Mouse (Mus musculus) liver (tissue): ENCODE results near the gene Pecam1.
A peak's percentile ranks its signal among the peaks of the same experiment; 100 is the strongest.

ENCODE experiments used
- DNase-seq: peaks from one replicate; pipeline ENCODE4 v3.0.0-alpha.2; 2020; ENCODE audit warnings: mixed read lengths

The Pecam1 gene

DNA sequence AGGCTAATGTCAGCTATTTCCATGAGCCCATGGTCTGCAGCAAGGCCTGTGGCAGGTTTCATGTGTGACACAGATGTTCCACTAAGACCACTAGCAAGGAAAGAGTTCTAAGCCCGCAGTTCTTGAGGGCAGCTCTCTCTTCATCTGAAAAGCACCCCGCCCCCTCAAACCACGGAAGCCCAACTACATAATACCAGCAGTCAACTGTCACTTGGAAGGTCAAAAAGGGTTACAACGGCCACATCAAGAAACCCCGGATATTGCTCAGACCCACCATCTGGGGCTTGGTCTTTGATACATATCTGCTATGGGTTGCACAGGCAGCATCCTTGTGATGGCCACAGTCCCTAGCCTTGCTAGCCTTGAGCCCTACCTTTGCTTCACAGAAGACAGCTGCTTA lies 62.1 kb downstream of the Pecam1 start:
- no peak for DNase-seq

DNA sequence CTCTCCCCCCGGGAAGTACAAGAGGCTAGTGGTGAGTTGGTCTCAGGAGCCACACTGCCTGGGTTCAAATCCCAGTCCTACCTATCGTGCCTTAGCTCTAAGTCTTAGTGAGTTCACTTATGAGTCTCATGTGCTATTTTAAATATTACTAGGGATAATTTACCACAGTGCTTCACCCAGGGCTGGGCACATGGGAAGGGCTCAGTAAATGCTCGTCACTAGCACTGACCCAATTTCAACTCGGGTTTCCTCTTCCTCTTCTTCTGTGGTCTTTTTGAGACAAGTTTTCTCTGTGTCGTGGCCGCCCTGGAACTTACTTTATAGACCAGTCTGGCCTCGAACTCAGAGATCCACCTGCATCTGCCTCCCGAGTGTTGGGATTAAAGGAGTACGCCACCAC lies 63.1 kb downstream of the Pecam1 start:
- no peak for DNase-seq

DNA sequence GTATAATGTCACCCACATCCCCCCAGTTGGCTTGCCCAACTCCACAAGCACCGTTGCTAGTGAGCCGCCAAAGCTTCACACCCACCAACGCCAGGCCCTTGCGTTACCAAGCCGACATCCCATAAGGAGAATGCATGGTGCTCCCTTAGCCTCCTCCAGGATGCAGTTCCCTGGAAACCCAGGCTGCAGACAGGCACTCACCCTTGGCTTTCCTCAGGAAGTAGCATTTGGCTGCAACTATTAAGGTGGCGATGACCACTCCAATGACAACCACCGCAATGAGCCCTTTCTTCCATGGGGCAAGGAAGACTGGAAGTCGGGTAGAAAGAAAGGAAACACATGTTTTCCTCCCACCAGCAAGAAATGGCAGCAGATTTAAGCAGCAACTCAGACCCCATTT lies 66.4 kb downstream of the Pecam1 start:
- no peak for DNase-seq

DNA sequence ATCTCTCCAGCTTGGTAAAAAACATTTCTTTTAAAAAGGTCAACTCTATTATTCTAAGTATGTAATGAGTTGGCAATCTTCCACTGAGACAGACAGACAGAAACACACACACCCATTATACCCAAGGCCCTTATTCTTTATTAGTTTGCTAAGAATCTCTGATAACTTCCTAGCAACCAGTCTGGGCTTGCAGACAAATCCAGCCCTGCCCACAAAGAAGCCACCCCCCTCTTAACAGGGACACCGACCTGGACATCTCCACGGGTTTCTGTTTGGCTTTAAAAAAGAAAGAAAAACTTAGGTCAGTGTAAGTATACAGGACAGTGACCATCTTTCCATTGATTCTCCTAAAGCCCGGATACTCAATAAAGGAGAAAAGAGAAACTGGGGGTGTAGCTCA lies 67.1 kb downstream of the Pecam1 start:
- DNase-seq, result no peak

DNA sequence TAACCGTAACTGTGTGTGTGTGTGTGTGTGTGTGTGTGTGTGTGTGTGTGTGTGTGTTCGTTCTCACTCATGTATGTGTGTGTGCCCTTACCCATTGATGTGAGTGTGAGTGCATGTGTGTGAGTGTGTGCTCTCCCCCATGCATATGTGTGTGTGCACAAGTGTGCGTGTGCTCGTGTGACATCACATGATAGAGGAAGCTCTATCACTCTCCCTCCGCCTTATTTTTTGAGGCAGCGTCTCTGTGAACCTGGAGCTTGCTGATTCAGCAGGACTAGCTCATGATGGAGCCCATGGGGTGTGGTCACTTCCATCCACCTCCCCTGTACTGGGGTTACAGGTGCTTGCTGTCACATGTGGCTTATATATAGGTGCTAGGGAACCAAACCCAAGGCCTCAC lies 69.3 kb downstream of the Pecam1 start:
- no peak for DNase-seq

DNA sequence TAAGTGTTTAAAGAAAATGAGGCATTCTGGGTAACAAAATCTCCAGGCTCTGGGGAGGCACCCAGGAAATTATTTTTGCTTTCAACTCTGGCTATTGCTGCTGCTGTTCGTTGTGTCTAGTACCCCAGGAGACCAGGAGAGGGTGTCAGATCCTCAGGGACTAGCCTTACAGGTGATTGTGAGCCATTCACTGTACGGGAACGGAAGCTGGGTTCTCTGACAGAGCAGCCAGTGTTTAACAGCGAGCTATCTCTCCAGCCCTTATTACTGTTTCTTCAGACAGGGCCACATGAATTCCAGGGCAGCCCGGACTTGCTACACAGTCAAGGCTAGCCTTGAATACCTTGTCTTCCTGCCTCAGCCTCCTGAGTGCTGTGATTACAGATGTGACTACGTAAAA lies 70.6 kb downstream of the Pecam1 start:
- DNase-seq, result no peak

DNA sequence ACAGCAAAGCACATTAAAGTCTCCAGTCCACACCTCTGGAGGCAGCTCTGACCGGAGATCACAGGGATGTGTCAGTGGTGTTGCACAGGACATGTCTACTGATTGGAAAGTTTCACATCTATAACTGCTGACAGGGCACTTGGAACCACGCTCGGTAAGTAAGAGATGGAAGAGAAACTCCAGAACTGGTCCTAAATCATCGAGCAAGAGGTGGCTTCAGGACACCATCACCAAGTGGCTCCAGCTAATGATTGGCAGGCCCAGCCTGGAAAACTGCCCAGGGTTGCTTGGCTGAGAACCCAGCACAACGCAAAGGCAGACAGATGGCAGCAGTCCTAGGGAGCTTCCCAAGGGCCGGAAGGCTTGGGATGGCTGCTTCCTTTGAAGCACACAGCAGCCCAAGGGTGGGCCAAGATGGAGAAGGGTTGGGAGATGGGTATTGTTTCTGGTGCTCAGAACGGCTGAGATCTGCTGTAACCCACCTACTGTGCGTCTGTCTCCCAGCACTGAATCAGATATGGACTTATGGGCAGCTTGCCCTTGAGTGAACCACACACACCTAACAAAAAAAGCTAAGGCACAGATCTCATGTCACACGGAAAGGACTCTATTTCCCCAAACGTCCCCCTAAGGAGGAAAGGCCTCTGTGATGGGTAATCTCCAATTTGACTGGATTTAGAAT lies 72.4 kb downstream of the Pecam1 start:
- DNase-seq, result no peak

DNA sequence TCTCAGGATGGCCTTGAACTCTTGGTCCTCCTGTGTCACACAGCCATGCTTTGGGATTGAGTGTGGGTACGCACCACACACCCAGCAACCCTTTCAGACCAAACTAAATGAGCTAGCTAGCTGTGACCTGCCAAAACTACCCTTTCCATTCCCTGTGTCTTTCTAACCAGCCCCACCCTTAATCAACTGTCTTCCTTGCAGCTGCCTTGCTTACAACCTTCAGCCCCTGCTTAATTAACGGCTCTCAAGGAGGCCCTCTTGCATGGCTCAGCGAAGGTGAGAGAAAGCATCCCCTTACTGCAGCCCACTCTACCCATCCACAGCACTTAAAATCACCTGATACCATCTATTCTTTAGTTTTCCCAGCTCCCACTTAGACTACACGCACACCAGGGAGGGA lies 73.1 kb downstream of the Pecam1 start:
- no peak for DNase-seq

DNA sequence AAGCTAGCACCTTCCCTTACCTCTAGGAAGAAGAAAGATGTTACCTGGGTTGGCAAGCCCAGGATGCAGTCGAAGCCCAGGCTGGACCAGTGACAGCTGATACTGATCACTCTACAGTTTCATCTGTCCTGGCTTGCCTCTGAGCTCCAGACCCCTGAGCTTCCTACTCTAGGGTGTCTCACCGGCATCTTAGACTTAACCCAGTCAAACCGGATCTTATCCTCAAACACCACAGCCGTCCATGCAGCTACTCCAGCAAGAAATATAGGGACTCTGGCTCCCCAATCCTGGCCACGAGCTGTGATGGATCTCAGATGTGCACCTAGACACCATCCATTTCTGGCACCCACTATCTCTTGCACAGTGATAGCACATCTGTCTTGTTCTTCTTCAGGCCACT lies 74.6 kb downstream of the Pecam1 start:
- DNase-seq, result no peak

DNA sequence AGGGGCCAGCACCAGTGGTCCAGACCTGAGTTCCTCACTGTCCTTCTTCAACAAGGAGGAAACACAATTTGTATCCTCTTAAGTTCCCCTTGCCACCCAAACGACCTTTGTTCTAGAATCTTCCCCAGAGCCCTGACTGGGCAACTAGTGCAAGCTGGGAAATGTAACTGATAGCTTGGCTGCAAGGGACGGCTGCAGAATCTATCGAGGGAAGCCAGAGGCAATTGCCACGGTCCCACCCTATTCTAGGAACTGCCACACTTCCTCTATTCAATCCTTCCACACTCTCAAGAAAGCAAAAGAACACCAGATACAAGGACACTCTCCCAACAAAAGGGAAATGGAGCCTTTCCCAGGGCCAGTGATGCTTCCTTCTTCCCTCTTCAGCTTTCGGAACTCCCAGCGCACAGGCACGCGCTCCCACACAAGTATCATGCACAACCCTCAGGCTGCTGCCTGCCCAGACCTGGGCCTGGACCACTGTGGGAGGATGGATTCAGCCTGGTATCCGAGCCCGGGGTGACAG lies 75.2 kb downstream of the Pecam1 start:
- peak; percentile 44 for DNase-seq

DNA sequence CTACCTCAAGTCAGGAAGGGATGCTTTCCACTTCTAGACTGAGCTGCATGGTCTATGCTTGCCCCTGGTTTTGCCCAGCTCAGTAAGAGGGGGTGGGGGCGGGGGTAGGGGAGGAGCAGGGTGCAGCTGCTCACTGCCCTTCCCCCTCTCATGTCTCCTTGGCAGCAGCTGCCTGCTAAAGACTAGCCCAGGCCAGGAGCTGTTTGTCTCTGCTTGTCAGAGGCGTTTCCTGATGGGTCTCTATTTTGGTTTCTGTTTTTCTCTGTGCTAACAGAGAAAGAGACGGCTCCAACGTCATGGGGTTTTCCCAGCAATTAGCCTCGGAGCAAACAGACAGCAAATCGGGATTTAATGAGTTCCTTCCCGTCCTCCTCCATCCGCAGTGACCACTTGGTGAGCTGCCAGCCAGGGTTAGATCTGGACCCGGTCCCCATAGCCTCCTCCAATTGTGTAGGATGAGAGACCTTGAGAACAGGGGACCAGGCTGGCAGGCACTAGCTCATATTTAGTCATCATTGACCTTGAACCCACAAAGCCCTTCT lies 75.7 kb downstream of the Pecam1 start:
- DNase-seq, result peak; percentile 62

DNA sequence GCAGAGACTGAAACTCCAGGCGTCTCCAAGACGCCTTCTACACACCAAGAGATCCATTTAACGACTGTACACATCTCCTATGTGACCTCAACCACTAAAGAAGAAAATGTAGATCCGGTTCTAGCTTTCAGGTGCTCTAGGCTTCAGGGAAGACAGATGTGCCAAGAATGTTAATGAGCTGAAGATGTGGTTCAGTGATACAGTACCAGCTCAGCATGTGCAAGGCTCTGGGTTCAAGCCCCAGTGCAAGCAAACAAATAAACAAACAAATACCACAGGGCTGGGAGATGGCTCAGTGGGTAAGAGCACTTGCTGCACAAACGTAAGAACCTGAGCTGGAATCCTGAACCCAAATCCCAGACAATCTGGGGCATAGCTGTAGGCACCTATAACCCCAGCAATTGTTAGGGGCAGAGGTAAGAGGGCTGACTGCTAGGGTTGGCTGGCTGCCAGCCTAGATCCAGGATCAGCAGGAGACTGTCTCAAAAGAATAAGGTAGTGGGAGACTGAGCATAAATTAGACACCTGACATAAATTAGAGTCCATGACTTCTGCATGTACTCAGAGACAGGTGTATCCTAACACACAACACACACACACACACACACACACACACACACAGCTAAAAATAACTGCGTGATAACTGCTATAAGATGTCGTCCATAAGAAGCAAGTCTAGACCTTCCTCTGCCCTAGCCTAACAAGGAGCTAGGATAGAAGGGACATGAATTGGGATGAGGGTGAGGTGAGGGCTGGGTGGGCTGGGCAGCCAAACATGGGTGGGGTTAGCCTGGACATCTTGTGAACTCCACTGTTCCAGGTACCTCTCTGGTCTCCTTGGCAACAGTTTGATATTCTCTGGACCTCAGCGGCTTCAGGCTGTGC lies 76.5 kb downstream of the Pecam1 start:
- DNase-seq, result no peak

DNA sequence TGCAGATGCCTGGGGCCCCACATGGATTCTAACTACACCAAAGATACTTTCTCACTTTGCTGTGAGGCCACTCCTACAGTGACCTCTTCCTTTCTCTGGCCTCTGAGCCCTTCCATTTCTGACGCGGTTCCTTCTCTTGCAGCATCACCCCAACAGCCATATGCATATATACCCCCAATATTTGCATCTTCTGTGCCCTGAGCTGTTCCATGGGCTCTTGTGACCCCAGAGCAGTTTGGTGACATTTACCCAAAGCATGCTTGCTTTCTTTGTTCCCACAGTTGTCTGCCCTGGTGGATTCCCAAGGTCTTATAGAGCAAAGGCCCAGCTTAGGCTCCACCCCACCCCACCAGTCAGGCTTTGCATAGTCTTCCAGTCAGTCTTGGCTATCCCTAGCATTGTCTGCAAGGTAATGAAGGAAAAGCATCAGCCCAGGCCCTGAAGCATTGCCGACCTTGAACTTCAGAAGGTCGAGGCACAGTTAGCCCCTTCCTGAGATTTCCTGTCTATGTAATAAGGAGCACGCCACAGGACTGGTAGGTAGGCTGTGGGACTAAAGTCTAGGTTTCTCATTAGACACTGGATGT lies 77.4 kb downstream of the Pecam1 start:
- DNase-seq, result no peak

DNA sequence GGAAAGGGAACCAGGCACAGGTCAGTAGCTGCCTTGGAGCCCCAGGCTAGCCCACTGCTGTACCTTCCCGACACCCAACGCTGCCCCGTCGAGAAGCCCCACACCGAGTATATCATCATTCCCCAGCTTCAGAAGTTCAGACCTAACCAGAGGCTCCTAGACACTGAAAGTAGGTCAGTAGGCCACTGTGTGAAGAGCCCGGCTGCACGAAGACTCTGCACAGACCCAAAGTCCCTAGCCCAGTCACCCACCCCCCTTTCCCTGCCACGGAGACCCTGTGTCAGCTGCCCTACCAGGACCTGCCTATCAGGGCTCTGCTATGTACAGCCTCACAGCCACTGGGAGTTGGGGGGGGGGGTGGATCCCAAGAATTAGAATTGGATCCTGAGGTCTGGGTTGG lies 78.6 kb downstream of the Pecam1 start:
- DNase-seq, result no peak

DNA sequence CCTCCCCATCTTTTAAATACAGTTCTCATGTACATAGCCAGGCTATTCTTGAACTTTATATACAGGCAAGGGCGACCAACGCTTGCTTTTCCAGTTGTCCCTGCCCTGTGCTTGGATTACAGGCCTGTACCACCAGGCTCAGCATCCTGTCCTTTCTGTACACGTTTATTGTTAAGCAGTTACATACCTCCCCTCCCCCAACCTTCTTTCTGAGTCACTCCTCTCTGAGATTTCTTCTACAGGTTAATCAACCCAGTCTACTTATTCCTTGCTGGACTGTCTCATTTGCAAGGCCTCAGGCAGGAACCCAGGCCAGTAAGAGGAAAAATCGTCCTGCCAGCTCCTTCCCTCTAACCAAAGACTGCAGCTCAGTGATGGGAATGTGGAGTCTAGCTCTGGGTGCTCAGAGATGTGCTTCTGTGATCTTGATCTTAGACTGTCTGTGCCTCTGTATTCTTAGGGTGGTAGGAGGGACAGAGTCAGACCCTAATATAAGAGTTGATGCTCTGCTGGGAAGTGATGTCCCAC lies 79.4 kb downstream of the Pecam1 start:
- DNase-seq, result no peak

DNA sequence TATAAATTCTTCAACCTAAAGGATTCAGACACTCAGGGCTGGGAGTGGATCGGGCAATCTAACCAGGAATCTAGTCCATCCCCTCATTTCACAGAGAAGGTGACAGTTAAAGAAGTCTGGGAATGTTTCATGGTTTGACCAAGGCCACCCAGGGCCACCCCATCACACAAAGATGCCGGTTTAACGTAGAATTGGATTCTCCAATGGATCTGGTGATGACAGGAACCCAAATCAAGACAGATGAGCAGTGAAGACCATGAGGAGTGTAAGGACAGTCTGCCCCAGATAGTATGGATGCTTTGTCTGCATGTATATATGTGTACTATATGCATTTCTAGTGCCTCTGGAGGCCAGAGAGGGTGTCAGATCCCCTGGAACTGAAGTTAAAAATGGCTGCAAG lies 80.2 kb downstream of the Pecam1 start:
- DNase-seq, result no peak

DNA sequence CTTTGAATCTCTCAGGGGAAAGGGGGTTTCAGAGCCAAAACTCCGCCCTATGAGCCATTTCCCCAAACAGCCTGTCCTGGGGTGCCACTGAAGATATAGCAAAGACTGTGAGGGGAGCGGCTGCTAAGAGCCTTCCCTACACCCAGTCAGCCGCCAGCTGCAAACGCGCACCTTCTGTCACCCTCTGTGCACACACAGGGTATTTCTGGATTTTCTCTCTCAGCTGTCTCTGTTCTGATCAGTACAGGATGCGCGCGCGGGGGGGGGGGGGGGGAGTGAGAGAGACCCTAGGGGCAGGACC lies 80.6 kb downstream of the Pecam1 start:
- DNase-seq, result no peak

DNA sequence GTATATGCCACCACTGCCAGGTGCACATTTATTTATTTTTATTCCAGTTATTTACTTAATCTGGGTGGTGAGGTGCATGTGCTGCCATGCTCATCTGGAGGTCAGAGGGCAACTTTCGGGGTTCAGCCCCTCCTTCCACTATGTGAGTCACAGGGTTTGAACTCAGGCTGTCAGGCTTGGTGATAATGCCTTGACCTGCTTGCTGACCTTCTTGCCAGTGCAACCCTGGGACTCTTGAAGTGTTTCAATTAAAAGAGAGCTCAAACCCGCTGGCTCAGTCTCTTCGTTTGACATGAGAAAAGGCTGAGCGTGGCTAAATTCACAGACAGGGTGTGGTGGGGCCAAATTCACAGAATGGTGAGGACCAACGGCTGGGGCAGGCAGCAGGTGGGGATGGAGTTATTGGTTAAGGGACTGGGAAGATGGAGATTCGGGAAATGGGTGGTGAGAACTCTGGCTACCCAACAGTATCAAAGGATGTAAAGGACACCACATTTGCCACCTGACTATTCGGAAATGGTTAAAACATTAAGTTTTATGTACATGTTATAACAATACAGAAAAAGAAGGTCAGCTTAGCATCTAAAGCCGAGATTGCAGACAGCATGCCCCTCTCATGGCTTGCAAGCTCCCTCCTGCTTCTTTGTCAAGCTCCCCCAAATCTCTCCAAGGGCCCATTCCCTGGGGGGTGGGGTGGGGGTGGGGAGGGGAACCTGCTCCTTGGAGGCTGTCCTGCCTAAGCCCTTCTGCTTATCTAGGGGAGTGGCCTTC lies 81.1 kb downstream of the Pecam1 start:
- no peak for DNase-seq

DNA sequence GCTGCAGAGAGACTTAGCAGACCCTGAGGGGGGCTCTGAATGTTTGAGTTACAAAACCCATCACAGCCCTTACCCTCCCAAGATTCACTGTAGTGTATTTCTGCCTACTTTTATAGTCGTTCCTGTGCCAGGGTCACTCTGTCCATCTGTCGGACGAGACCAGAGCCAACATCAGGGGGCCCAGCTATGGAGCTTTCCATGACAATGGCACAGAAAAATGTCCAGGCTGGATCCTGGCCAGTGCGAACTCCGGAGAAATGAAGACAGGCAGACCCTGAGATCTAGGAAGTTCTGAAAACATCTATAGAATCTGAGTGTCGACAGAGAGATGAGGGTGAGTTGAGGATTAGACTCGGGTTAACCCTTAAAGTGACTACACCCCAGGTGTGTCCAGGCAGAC lies 82.1 kb downstream of the Pecam1 start:
- DNase-seq, result no peak

DNA sequence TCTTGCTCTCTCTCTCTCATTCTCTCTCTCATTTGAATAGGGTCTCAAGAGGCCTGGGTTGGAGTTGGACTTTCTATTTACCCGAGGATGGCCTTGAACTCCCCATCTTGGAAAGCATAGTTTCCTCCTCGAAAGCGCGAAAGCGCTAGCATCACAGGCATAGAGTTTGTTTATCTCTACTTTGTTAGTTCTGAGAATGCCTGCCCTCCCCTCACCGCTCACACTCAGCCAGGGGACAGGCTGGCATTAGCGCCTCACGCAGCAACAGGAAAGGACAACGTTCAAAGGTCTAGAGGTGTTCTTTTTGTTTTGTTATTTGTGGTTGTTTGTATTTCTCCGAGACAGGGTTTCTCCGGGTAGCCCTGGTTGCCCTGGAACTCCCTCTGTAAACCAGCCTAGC lies 82.6 kb downstream of the Pecam1 start:
- DNase-seq, result no peak

DNA sequence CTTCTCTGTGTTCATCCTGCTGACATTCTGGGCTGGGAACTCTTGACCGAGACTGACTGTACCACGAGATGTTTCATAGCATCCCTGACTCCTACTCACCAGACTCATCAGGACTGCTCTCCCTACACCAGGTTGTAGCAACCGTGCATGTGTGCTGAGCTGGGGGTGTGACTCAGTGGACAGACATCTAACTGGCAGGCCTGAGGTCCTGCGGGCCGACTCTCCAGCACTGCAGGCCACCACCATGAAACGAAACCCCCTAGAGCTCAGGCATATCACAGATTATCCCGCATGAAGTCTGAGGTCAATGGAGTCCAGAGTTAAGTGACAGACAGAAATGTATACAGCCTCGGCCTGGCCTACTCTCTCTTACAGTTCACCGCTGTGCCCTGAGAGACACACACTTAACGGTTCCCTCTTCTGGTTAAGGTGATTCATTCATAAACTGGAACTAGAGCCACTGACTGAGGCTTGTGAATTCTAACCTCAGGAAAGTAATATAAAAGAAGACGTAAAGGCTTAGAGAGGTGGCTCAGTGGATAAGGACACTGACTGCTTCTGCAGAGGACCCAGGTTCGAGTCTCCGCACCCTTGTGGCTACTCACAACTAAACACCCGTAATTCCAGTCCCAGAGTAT lies 83.8 kb downstream of the Pecam1 start:
- no peak for DNase-seq

DNA sequence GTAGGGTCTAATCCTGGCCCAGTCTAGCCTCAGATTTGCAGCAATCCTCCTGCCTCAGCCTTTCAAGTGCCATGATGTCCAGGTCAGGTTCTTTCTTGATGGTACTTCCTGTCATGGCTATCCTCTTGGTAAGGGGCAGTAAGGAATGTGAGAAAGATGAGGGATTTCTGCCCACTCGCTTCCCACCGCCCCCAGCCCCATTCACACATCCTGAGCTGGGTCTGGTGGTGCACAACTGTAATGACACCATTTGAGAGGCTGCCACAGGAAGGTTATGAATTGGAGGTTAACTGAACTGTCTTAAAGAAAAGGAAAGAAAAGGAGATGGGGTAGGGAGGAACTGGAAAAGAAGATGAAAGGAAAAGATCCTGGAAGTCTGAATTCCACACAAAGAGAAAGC lies 84.6 kb downstream of the Pecam1 start:
- DNase-seq, result no peak
